Mouse (Mus musculus) heart, embryonic 15.5 days (tissue): ENCODE measurements around the gene Maneal. TPM values are rescaled to one million over a fixed set of nuclear protein-coding genes. Genes with fewer than 3 reads are reported as not detected.

Experiments
- ATAC-seq: fragments of 200-750 bp; cut with Nextera tagmentation; replicated peaks from 2 replicates; pipeline ENCODE4 v1.8.0; 2017; ENCODE audit warnings: low read depth, moderate TSS enrichment; ENCODE audit not compliant: insufficient number of reproducible peaks, insufficient read depth, low FRiP score
- H3K27ac ChIP-seq: fragments of 300-500 bp; sonication (generic); 2 replicates; pipeline ENCODE4 v1.5.1; 2015; ENCODE audit warnings: mild to moderate bottlenecking, inconsistent platforms
- H3K27me3 ChIP-seq: fragments of 300-500 bp; sonication (generic); 2 replicates; pipeline ENCODE4 v1.6.1; 2015; ENCODE audit warnings: inconsistent platforms
- H3K36me3 ChIP-seq: fragments of 300-500 bp; sonication (generic); 2 replicates; pipeline ENCODE4 v1.6.1; 2015; ENCODE audit warnings: mild to moderate bottlenecking, inconsistent platforms
- H3K4me1 ChIP-seq: fragments of 300-500 bp; sonication (generic); replicated peaks from 2 replicates; pipeline ENCODE4 v1.6.1; 2015; ENCODE audit warnings: inconsistent platforms
- H3K4me2 ChIP-seq: fragments of 300-500 bp; sonication (generic); 2 replicates; pipeline ENCODE4 v1.6.1; 2015; ENCODE audit warnings: inconsistent platforms, mild to moderate bottlenecking, moderate library complexity
- H3K4me3 ChIP-seq: fragments of 300-500 bp; sonication (generic); 2 replicates; pipeline ENCODE4 v1.5.1; 2015; ENCODE audit warnings: mild to moderate bottlenecking, inconsistent platforms
- H3K9ac ChIP-seq: fragments of 300-500 bp; sonication (generic); 2 replicates; pipeline ENCODE4 v1.6.1; 2015; ENCODE audit warnings: mild to moderate bottlenecking, inconsistent platforms
- H3K9me3 ChIP-seq: fragments of 300-500 bp; sonication (generic); replicated peaks from 2 replicates; pipeline ENCODE4 v1.6.1; 2016; ENCODE audit warnings: inconsistent platforms
- WGBS: fragments of 180-500 bp; shearing (Covaris S2); methylation state at CpG from one replicate; pipeline ENCODE4 v1.1.7; 2015; ENCODE audit warnings: mixed read lengths; 5-methylcytosine and 5-hydroxymethylcytosine counted together
- polyA plus RNA-seq: library from polyadenylated mRNA; unstranded; fragments of >200 nt; fragmentation: Nextera tagmentation; extraction: Ambion mirVana; gene quantifications from 2 replicates; pipeline ENCODE4 v1.2.1, GENCODE M21; 2015

Gene Maneal
- polyA plus RNA-seq, 1 experiment from 2014 or later: not detected

GRCm38 (mm10) chr4:124811347-124811975 is 50.5 kb downstream of the Maneal start:
- Histone ChIP-seq H3K4me1 (0 out of 2 replicates have a peak, but pooled peaks cover 4% of the 10 kb centered on the region), H3K9ac (no peak overlapping the region), H3K27me3 (no peaks in the 10 kb centered on the region), H3K36me3 (peaks cover 4% of the 10 kb centered on the region; the same call in 1 of the 2 replicates), H3K9me3 (no peaks in the 10 kb centered on the region), H3K4me2 (no peak overlapping the region), H3K4me3 (no peak overlapping the region), H3K27ac (no peak overlapping the region)
- no peak for ATAC-seq
- WGBS: 58% methylated on average over 9 of the region's 9 CpGs

GRCm38 (mm10) chr4:124810056-124810455 is 51.9 kb downstream of the Maneal start:
- ATAC-seq: no peak
- WGBS: 85% methylated on average over 7 of the region's 7 CpGs
- no peaks in the 10 kb centered on the region for H3K9me3 ChIP-seq
- H3K4me1 ChIP-seq: 0 out of 2 replicates have a peak, but pooled peaks cover 4% of the 10 kb centered on the region
- no peak overlapping the region for H3K4me2 ChIP-seq
- H3K9ac ChIP-seq: no peak overlapping the region
- H3K36me3 ChIP-seq: peaks cover 11% of the 10 kb centered on the region; the same call in 1 of the 2 replicates
- no peaks in the 10 kb centered on the region for H3K27me3 ChIP-seq
- H3K27ac ChIP-seq: no peak overlapping the region
- H3K4me3 ChIP-seq: no peak overlapping the region

GRCm38 (mm10) chr4:124809136-124809883 is 52.7 kb downstream of the Maneal start:
- H3K27ac ChIP-seq: no peak overlapping the region
- H3K9me3 ChIP-seq: no peaks in the 10 kb centered on the region
- peaks cover 18% of the 10 kb centered on the region; the same call in 1 of the 2 replicates for H3K36me3 ChIP-seq
- H3K27me3 ChIP-seq: no peaks in the 10 kb centered on the region
- ATAC-seq: no peak
- WGBS: 81% methylated on average over 9 of the region's 9 CpGs
- no peak overlapping the region for H3K4me3 ChIP-seq
- no peak overlapping the region for H3K9ac ChIP-seq
- no peak overlapping the region for H3K4me2 ChIP-seq
- 0 out of 2 replicates have a peak, but pooled peaks cover 4% of the 10 kb centered on the region for H3K4me1 ChIP-seq

GRCm38 (mm10) chr4:124808511-124808910 is 53.5 kb downstream of the Maneal start:
- Histone ChIP-seq H3K4me2 (no peak overlapping the region), H3K27ac (0 out of 2 replicates have a peak overlapping the region, but pooled peaks have one; percentile 24), H3K36me3 (peaks cover 18% of the 10 kb centered on the region; the same call in 1 of the 2 replicates), H3K27me3 (no peaks in the 10 kb centered on the region), H3K9ac (no peak overlapping the region), H3K4me1 (peaks cover 6% of the 10 kb centered on the region), H3K4me3 (no peak overlapping the region), H3K9me3 (no peaks in the 10 kb centered on the region)
- no peak for ATAC-seq
- WGBS: 61% methylated on average over 5 of the region's 5 CpGs

Other genes starting within 250 kb of the Maneal start
- 0.14 and 0.15 TPM in 2 replicates for gene Pou3f1, start 205.4 kb downstream of the Maneal start, polyA plus RNA-seq
- gene Utp11, start 168.6 kb downstream of the Maneal start, polyA plus RNA-seq: 42.6 and 47.5 TPM in 2 replicates
- 6.2 and 7.5 TPM in 2 replicates for gene Fhl3, start 161.5 kb downstream of the Maneal start, polyA plus RNA-seq
- 73.6 and 86.5 TPM in 2 replicates for gene Sf3a3, start 147.4 kb downstream of the Maneal start, polyA plus RNA-seq
- gene Inpp5b, start 120.3 kb downstream of the Maneal start, polyA plus RNA-seq: 13.7 and 15.5 TPM in 2 replicates
- 10.1 and 10.6 TPM in 2 replicates for gene Mtf1, start 60.1 kb downstream of the Maneal start, polyA plus RNA-seq
- gene Yrdc, start 11.5 kb downstream of the Maneal start, polyA plus RNA-seq: 20.4 and 23.8 TPM in 2 replicates
- 40.3 and 43.9 TPM in 2 replicates for gene 1110065P20Rik, start 11.0 kb downstream of the Maneal start, polyA plus RNA-seq
- gene Epha10, start 18.7 kb upstream of the Maneal start, polyA plus RNA-seq: 0.10 TPM in 1 of 2 replicates, not detected in the other
- gene 9930104L06Rik, start 74.9 kb upstream of the Maneal start, polyA plus RNA-seq: 8.2 and 9.7 TPM in 2 replicates
- gene Cdca8, start 77.1 kb upstream of the Maneal start, polyA plus RNA-seq: 106 and 111 TPM in 2 replicates
- 6.6 and 9.9 TPM in 2 replicates for gene Rspo1, start 124.3 kb upstream of the Maneal start, polyA plus RNA-seq
- gene Gnl2, start 154.4 kb upstream of the Maneal start, polyA plus RNA-seq: 52.1 and 55.6 TPM in 2 replicates
- 0.16 and 0.39 TPM in 2 replicates for gene Dnali1, start 203.5 kb upstream of the Maneal start, polyA plus RNA-seq
- 16.1 and 20.1 TPM in 2 replicates for gene Snip1, start 204.5 kb upstream of the Maneal start, polyA plus RNA-seq
- gene Meaf6, start 223.0 kb upstream of the Maneal start, polyA plus RNA-seq: 36.7 and 38.0 TPM in 2 replicates